Mouse (Mus musculus): ENCODE data around the gene Parp11. TPM values are rescaled to one million over a fixed set of nuclear protein-coding genes. Genes with fewer than 3 reads are reported as not detected.

Gene Parp11
- total RNA-seq, 2 experiments from 2014 or later: 29.8 to 33.1 TPM

- intact Hi-C loops (cut with DNase I): loop anchor here (5.0 kb wide), 1 partner anchor 67 kb away; no protein-coding TSS in a partner anchor
- no peak for DNase-seq (ENCODE audit: low spot score in 2 of 2)
Measured at GRCm38 (mm10) chr6:127444466-127444865, 2.2 kb upstream of the Parp11 start.

- DNase-seq (ENCODE audit: low spot score in 2 of 2): no peak
- intact Hi-C loops (cut with DNase I): loop anchor here (2.0 to 5.0 kb wide), 3 partner anchors 86 to 299 kb away; no protein-coding TSS in a partner anchor
Measured at GRCm38 (mm10) chr6:127447686-127448460, 1.2 kb downstream of the Parp11 start.

- no peak for DNase-seq (ENCODE audit: low spot score in 2 of 2)
- intact Hi-C loops (cut with DNase I): loop anchor here (5.0 kb wide), 1 partner anchor 87 kb away; no protein-coding TSS in a partner anchor
Measured at GRCm38 (mm10) chr6:127448869-127449268, 2.2 kb downstream of the Parp11 start.

DNA sequence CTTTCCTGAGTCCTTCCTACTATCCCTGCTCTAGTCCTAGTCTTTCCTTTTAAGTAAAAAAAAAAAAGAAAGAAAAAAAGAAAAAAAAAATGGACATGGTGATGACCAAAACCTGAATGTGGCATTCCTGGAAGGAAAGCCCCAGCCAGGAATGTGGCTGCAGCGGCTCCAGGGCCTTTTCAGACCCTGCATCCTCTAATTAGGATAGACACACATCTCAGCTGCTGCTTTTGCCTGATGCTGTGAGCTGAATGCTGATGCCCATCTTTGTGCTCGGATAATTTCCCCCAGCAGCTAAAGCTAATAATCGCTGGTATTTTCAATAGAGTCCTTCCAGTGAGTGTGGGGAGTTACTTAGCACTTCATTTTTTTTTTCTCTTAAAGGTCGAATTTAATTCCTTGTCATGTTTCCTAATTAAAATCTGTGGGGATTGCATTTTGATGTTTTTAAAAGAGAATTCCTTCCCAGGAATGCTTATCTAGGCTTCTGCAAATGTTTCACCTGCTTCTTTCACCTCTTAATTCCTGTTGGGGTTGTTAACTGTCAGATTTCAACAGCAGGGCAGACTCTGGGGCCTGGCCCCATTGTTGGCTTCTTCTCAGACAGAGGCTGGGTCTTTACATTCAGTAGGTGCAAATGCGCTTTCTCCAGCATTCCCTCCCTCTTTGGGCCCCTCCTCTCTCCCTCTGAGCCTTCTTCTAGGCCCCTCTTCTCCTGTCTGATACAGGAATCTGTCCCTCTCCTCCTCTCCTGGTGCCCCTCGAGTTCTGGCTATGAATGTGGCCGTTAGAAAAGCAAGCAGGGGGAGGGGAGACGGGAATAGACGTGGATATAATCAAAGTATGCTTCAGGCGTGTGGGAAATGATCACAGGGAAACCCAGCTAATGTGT lies 3.1 kb downstream of the Parp11 start:
- DNase-seq (ENCODE audit: low spot score in 2 of 2): no peak
- intact Hi-C loops (cut with DNase I): loop anchor here (5.0 kb wide), 2 partner anchors 87 to 497 kb away; no protein-coding TSS in a partner anchor

- peak; percentile 92 to 95 for DNase-seq (ENCODE audit: low spot score in 2 of 2)
- intact Hi-C loops (cut with DNase I): loop anchor here (5.0 kb wide), 1 partner anchor 501 kb away; no protein-coding TSS in a partner anchor
Measured at GRCm38 (mm10) chr6:127453407-127454343, 7.0 kb downstream of the Parp11 start.

DNA sequence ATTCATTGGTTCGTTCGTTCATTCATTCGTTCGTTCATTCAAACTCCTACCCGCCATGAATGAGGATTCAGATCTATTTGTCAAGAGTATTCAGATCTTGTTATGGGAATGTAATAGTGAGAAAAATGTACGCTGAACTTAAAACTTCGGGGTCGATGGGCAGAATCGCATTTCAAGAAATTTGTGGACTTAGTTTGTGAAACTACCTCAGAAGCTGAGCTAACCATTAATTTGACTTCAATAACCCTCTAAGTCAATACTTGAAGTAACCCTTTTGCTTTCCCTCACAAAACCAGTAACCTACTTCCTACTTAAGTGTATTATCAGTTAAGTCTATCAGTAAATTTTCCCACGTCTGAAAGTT lies 7.7 kb downstream of the Parp11 start:
- DNase-seq (ENCODE audit: low spot score in 2 of 2): no peak
- intact Hi-C loops (cut with DNase I): loop anchor here (5.0 kb wide), 1 partner anchor 502 kb away; no protein-coding TSS in a partner anchor

DNA sequence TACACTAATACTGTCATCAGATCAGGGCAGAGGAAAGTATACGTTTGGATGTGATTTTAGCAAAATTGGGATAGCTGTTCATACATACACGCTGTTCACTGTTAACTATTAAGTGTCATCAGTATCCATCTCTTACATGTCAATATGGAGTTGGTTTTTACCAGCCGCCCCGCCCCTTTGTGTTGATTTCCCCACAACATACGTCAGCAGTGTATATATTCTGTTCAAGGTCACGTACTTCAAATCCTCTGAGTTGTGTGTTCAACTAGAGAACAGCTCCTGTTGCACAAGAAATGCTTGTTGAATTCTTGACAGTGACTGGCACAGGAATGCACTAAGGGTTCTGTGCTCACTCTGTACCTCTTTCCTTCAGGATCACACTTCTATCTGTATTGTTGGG lies 8.2 kb downstream of the Parp11 start:
- intact Hi-C loops (cut with DNase I): loop anchor here (5.0 kb wide), 1 partner anchor 503 kb away; no protein-coding TSS in a partner anchor
- no peak for DNase-seq (ENCODE audit: low spot score in 2 of 2)

DNA sequence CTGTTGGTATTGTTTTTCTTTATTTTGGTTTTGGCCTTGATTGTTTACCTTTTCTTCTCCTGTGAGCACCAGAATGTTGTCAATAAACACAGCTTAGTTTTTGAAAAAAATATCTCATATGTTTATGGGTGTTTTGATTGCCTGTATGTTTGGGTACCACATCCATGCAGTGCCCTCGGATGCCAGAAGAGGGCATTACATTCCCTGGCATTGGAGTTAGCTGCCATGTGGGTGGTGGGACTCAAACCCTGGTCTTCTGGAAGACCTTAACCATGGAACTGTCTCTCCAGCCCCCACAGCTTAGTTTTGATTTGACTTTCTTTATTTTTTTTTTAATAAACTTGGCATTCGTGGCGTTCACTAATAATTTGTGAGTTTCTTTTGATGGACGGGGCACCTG lies 8.8 kb downstream of the Parp11 start:
- intact Hi-C loops (cut with DNase I): no loop called here
- DNase-seq (ENCODE audit: low spot score in 2 of 2): no peak

GRCm38 (mm10) chr6:127456769-127457168 lies 10.1 kb downstream of the Parp11 start:
- intact Hi-C loops (cut with DNase I): no loop called here
- DNase-seq (ENCODE audit: low spot score in 2 of 2): no peak

GRCm38 (mm10) chr6:127459776-127460175 lies 13.1 kb downstream of the Parp11 start:
- intact Hi-C loops (cut with DNase I): no loop called here

DNA sequence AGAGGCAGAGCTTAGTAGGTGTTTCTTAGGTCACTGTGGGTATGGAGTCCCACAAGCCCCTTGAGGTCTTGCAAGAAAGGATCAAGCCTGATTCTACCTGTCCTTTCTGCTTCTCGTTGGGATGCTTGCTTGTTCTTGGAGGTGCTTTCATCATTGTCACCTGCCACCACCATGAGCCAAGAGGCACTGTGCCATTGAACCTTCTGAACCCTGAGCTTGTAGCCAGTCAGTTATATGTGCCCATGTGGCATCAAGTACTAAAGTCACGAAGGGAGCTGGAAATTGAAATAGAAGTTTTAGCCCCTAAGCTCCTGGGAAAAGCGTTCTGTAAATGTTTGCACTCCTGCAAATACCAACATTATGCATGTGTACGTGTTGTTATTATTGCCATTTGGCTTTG lies 14.9 kb downstream of the Parp11 start:
- no peak for DNase-seq (ENCODE audit: low spot score in 2 of 2)
- intact Hi-C loops (cut with DNase I): no loop called here

More at GRCm38 (mm10) chr6:127459776-127460175, 13.1 kb downstream of the Parp11 start:
- DNase-seq (ENCODE audit: low spot score in 2 of 2): no peak

DNA sequence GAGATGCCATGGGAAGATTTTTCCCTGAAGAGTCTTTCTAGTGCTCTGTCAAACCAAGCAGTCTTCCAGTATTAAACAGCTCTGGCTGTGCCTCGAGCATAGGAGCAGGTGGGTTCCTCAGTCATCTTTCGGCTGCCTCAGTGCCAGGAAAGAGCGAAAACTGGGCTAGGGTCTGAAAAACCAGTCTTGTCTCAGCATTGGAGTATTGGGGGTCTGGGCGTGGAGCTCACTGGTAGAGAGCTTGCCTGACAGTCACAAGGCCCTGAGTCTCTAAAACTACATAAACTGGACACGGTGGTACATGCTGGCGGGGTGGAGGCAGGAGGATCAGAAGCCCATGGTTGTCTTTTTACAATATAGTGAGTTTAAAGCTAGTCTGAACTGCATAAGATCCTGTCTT lies 15.6 kb downstream of the Parp11 start:
- DNase-seq (ENCODE audit: low spot score in 2 of 2): no peak
- intact Hi-C loops (cut with DNase I): no loop called here

DNA sequence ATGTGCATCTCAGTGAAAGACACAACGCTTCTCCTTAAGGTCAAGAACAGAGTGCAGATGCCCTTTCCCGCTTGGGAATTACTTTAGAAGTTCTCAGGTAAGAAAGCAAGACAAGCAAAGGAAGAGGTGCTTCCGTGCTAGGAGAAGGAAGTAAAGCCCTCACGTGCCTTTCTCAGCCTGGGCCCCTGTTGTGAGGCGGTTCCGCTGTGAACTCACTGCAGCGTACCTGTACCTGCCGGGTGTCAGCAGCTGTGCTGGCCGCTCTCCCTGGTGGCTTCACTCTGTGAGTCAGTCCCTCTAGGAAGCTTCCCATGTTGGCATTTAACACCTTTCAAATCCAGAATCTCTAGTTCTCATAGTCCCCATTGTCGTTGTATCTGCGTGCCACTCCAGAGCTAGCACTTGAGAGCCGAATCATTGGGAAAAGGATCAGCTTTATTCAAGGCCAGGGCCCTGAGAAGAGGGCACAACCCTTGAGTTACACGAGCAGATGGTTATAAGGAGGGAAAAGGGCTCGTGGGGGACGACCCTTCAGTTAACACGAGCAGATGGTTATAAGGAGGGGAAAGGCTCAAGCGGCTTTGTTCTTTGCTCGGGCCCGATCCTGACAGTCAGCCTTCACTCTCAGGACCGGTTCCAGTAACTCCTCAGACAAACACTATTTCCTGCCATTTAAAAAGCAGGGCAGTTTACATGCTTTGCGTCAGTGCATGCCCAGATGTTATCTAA lies 16.8 kb downstream of the Parp11 start:
- no peak for DNase-seq (ENCODE audit: low spot score in 2 of 2)
- intact Hi-C loops (cut with DNase I): no loop called here

GRCm38 (mm10) chr6:127464523-127464922 lies 17.9 kb downstream of the Parp11 start:
- intact Hi-C loops (cut with DNase I): no loop called here
- DNase-seq (ENCODE audit: low spot score in 2 of 2): no peak

DNA sequence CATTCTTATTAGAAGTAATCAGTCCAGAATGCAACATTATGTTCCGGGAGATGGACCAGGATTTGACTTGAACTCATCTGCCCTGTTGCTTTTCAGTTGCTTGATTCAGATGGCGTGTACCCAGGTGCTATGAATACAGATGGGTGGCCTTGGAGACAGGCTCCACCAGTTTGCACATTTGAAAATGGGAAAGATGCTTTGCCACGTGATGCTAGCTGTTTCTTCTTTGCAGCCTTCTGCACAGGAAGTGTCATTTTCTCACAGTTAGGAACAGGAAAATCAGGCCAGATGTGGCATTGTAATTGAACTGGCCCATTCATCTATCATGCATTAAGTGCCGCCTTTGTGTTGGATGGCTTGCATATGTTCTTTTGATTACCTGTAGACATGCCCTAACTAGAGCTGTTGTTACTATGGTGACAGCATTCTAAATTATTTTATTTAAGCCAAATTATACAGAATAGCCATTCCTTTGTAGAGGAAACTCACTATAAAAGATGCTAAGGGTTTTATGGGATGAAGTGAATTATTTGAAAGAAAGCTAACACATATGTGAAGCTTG lies 20.2 kb downstream of the Parp11 start:
- intact Hi-C loops (cut with DNase I): no loop called here
- peak; percentile 13 to 30 for DNase-seq (ENCODE audit: low spot score in 2 of 2)

GRCm38 (mm10) chr6:127472078-127472477 lies 25.4 kb downstream of the Parp11 start:
- DNase-seq (ENCODE audit: low spot score in 2 of 2): no peak
- intact Hi-C loops (cut with DNase I): no loop called here

DNA sequence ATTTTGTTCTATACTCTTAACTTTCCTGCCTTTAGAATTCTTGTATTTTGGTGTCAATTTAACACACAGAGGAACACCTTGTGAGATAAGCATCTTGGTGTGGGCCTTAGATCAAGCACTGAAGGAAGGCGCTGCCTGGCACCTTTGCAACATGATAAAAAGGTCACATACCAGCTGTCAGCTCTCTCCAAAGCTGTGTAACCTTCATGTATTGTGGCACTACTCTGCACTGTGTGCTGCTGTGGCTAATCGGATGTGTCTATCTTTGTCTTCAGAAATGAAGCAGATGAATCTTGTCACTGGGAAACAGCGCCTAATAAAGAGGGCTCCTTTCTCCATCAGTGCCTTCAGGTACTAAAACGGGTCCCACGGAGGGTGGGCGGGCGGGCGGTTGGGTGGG lies 27.3 kb downstream of the Parp11 start:
- no peak for DNase-seq (ENCODE audit: low spot score in 2 of 2)
- intact Hi-C loops (cut with DNase I): no loop called here

DNA sequence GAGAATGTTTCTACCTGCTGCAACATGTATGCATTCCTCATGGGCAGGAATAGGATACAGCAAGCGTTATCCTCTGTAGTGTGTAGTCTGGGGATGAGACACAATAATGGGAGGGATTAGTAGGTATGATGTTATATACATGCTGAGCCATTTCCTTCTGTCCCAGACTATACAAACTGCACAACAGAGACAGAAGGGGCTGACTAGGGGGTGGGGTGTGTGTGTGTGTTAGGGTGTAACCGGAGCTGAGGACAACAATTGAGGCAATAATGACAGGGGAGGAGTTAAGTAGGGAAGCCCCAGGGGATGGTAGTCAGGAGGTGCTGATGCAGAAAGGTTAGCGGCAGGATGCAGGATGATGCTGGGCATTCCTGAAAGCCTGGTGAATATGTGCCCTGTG lies 28.6 kb downstream of the Parp11 start:
- intact Hi-C loops (cut with DNase I): no loop called here
- DNase-seq (ENCODE audit: low spot score in 2 of 2): no peak

Data from left cerebral cortex, postnatal 25 days (tissue).